18 mouse cellular contexts compared by ENCODE assay signal in the genomic region with DNA sequence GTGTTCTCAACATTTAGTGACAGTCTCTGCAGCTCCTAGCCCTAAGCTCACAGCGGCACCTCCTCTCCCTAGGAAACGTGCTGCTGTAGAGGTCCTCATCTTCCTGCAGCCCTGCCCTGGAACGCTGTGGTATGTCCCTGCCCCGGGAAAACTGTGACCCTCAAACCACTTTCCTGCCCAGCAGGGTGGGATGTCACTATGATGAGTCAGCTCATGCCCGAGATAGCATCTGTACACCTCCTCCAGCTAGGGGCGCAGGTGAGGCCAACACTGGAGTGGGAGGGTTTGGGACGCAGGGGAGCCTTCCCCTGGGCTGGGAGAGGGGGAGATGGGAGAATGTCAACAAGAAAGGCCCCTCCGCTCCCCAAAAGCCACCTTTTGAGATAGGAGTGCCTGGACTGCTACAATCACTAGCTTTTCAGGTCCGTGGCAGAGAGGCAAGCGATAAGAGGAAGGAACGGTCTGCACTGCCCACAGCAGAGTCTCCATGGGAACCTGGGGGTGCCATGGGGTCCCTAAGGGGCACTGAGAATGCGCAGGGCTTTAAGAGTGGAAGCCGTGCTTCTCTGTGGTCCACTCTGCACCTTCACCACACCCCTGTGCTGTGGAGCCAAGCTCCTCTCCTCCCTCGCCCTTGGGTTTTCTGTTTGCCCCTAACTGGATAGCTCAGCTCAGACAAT.
A peak's percentile ranks its signal among the peaks of the same experiment; 100 is the strongest.
DNase-seq lines count a peak whose midpoint lies in the region; ATAC-seq and TF ChIP-seq lines count a peak whose summit lies in the region.
"Had no signal": no experiment of that assay in that cellular context is flagged by ENCODE, and none has a peak within 500 bp of the region (broad histone marks: within the 10 kb centered on the region; RNA-seq: fewer than 3 reads in every experiment).

No protein-coding gene starts in this region.

- no peak overlapping the region for H3K4me3 ChIP-seq in heart, embryonic 10.5 days
- no peak overlapping the region for H3K4me3 ChIP-seq in lung, embryonic 16.5 days (ENCODE audit: low read length)
- H3K4me3 ChIP-seq in liver, postnatal 0 days (ENCODE audit: low read depth, low read length), result no peak overlapping the region
- H3K4me3 ChIP-seq: erythroblast, embryonic 14.5 days; liver, embryonic 15.5 days; midbrain, embryonic 15.5 days had no signal

- no peak for TF ChIP-seq CTCF in liver, postnatal 0 days (IDR thresholded peaks at IDR 0.05; ENCODE audit: low read depth)

- H3K9ac ChIP-seq in lung, embryonic 16.5 days (ENCODE audit: low read length), result no peak overlapping the region
- no peak overlapping the region for H3K9ac ChIP-seq in liver, postnatal 0 days (replicated peaks)
- H3K9ac ChIP-seq: forebrain, postnatal 0 days; liver, embryonic 15.5 days; midbrain, embryonic 15.5 days had no signal

- no peaks in the 10 kb centered on the region for H3K9me3 ChIP-seq in heart, embryonic 10.5 days
- no peaks in the 10 kb centered on the region for H3K9me3 ChIP-seq in lung, embryonic 16.5 days (ENCODE audit: control insufficient read depth, low read length)
- H3K9me3 ChIP-seq in liver, postnatal 0 days (ENCODE audit: low read length), result no peaks in the 10 kb centered on the region
- H3K9me3 ChIP-seq: liver, embryonic 15.5 days; midbrain, embryonic 15.5 days had no signal

- H3K27ac ChIP-seq in heart, embryonic 10.5 days, result peak overlapping the region; percentile 82
- H3K27ac ChIP-seq in lung, embryonic 16.5 days (ENCODE audit: low read length), result no peak overlapping the region
- no peak overlapping the region for H3K27ac ChIP-seq in liver, postnatal 0 days (ENCODE audit: low read depth)
- H3K27ac ChIP-seq: liver, embryonic 15.5 days; macrophage; midbrain, embryonic 15.5 days had no signal

- ATAC-seq in lung, embryonic 16.5 days (ENCODE audit: low read depth), result peak; percentile 38; the same call in 1 of the 2 replicates
- peak; percentile 40 for ATAC-seq in megakaryocyte progenitor cell, adult 5-6 weeks (replicated peaks; ENCODE audit: poor library complexity)
- ATAC-seq in liver, postnatal 0 days, result no peak
- ATAC-seq: forebrain, postnatal 0 days; midbrain, embryonic 15.5 days had no signal

- H3K4me1 ChIP-seq in heart, embryonic 10.5 days, result peaks cover 53% of the 10 kb centered on the region
- peaks cover 6% of the 10 kb centered on the region for H3K4me1 ChIP-seq in lung, embryonic 16.5 days (replicated peaks; ENCODE audit: control insufficient read depth, insufficient read depth, low read length)
- 0 out of 2 replicates have a peak, but pooled peaks cover 2% of the 10 kb centered on the region for H3K4me1 ChIP-seq in liver, postnatal 0 days (ENCODE audit: insufficient read depth)
- H3K4me1 ChIP-seq: midbrain, embryonic 15.5 days had no signal

- H3K36me3 ChIP-seq in heart, embryonic 10.5 days, result no peaks in the 10 kb centered on the region
- H3K36me3 ChIP-seq in lung, embryonic 16.5 days (ENCODE audit: control insufficient read depth, insufficient read depth, low read length), result no peaks in the 10 kb centered on the region
- H3K36me3 ChIP-seq in liver, postnatal 0 days (replicated peaks; ENCODE audit: insufficient read depth, low read length), result no peaks in the 10 kb centered on the region
- H3K36me3 ChIP-seq: liver, embryonic 15.5 days; midbrain, embryonic 15.5 days had no signal

- no peak for TF ChIP-seq EP300 in liver, postnatal 0 days (IDR thresholded peaks at IDR 0.05; ENCODE audit: low read depth)

- no peaks in the 10 kb centered on the region for H3K27me3 ChIP-seq in heart, embryonic 10.5 days (ENCODE audit: insufficient read depth, poor library complexity, severe bottlenecking)
- H3K27me3 ChIP-seq in lung, embryonic 16.5 days (ENCODE audit: control insufficient read depth, insufficient read depth, low read depth, low read length), result no peaks in the 10 kb centered on the region
- no peaks in the 10 kb centered on the region for H3K27me3 ChIP-seq in liver, postnatal 0 days (ENCODE audit: insufficient read depth, low read length)
- H3K27me3 ChIP-seq: liver, embryonic 15.5 days; midbrain, embryonic 15.5 days had no signal

- WGBS in heart, embryonic 10.5 days, result 22% methylated on average over 14 of the region's 14 CpGs
- 31% methylated on average over 14 of the region's 14 CpGs for WGBS in lung, embryonic 16.5 days
- WGBS in liver, postnatal 0 days (ENCODE audit: insufficient replicate concordance), result 24% methylated on average over 14 of the region's 14 CpGs

- intact Hi-C loops in heart, postnatal 10 days (cut with DNase I), result no loop called here

- DNase-seq in heart, embryonic 10.5 days (ENCODE audit: low spot score), result no peak
- no peak for DNase-seq in heart, postnatal 10 days
- no peak for DNase-seq in lung, postnatal 10 days
- peak; percentile 50 for DNase-seq in Muller cell, postnatal 12 days (ENCODE audit: inconsistent ontology term)
- DNase-seq in liver, postnatal 0 days, result no peak
- DNase-seq in spleen, postnatal 4 days (ENCODE audit: low spot score in 2 of 2), result no peak
- DNase-seq: adrenal gland, postnatal 36 days; cerebellum, adult 9-11 months; forebrain, postnatal 0 days; gastrocnemius, postnatal 14 days; kidney, adult 8-10 months; thymus, postnatal 14 days had no signal

- no peak overlapping the region for H3K4me2 ChIP-seq in lung, embryonic 16.5 days (ENCODE audit: low read depth, low read length)
- no peak overlapping the region for H3K4me2 ChIP-seq in liver, postnatal 0 days (ENCODE audit: low read depth, low read length)
- H3K4me2 ChIP-seq: liver, embryonic 15.5 days; midbrain, embryonic 15.5 days had no signal
